Mouse (Mus musculus): Measurements from ENCODE around the gene Srek1. TPM values are rescaled to one million over a fixed set of nuclear protein-coding genes. Genes with fewer than 3 reads are reported as not detected.

The Srek1 gene
- total and polyA plus RNA-seq, 2 experiments from 2014 or later = 23.1 to 47.8 TPM

- Histone ChIP-seq H3K27ac (ENCODE audit: low read depth, low read length) (peak overlapping the region; percentile 98), H3K36me3 (ENCODE audit: insufficient read depth, low read length) (no peaks in the 10 kb centered on the region), H3K9ac (replicated peaks; ENCODE audit: low read length, poor library complexity, severe bottlenecking) (peak overlapping the region; percentile 86), H3K4me2 (ENCODE audit: low read depth, low read length, poor library complexity, severe bottlenecking) (peak overlapping the region; percentile 56), H3K4me1 (ENCODE audit: insufficient read depth, low read length) (peaks cover 9% of the 10 kb centered on the region; the same call in 1 of the 2 replicates), H3K9me3 (ENCODE audit: low read length) (no peaks in the 10 kb centered on the region), H3K4me3 (ENCODE audit: low read depth, low read length) (peak overlapping the region; percentile 78), H3K27me3 (ENCODE audit: insufficient read depth, low read length) (no peaks in the 10 kb centered on the region)
- no peak for TF ChIP-seq CTCF (IDR thresholded peaks at IDR 0.05)
- peak; percentile 82 for DNase-seq (ENCODE audit: low spot score)
- 1% methylated on average over 34 of the region's 36 CpGs for WGBS
- ATAC-seq (ENCODE audit: low FRiP score) = peak; percentile 64
These were observed 845 bp downstream of the Srek1 start for GRCm38 (mm10) chr13:103773407-103774118.

GRCm38 (mm10) chr13:103772917-103773316 lies 1.5 kb downstream of the Srek1 start:
- peak; percentile 32; the same call in 1 of the 2 replicates for TF ChIP-seq CTCF (IDR thresholded peaks at IDR 0.05)
- Histone ChIP-seq H3K4me1 (ENCODE audit: insufficient read depth, low read length) (peaks cover 9% of the 10 kb centered on the region; the same call in 1 of the 2 replicates), H3K27me3 (ENCODE audit: insufficient read depth, low read length) (no peaks in the 10 kb centered on the region), H3K4me3 (ENCODE audit: low read depth, low read length) (peak overlapping the region; percentile 78), H3K36me3 (ENCODE audit: insufficient read depth, low read length) (no peaks in the 10 kb centered on the region), H3K27ac (ENCODE audit: low read depth, low read length) (no peak overlapping the region), H3K9ac (replicated peaks; ENCODE audit: low read length, poor library complexity, severe bottlenecking) (no peak overlapping the region), H3K9me3 (ENCODE audit: low read length) (no peaks in the 10 kb centered on the region), H3K4me2 (ENCODE audit: low read depth, low read length, poor library complexity, severe bottlenecking) (peak overlapping the region; percentile 56)
- DNase-seq (ENCODE audit: low spot score) (peak; percentile 19), ATAC-seq (ENCODE audit: low FRiP score) (no peak)
- WGBS = 11% methylated on average over 5 of the region's 5 CpGs

GRCm38 (mm10) chr13:103770821-103771220 lies 3.6 kb downstream of the Srek1 start:
- DNase-seq (ENCODE audit: low spot score) (no peak), ATAC-seq (ENCODE audit: low FRiP score) (no peak)
- TF ChIP-seq CTCF (IDR thresholded peaks at IDR 0.05) = no peak
- Histone ChIP-seq H3K4me1 (ENCODE audit: insufficient read depth, low read length) (peaks cover 9% of the 10 kb centered on the region; the same call in 1 of the 2 replicates), H3K27ac (ENCODE audit: low read depth, low read length) (no peak overlapping the region), H3K27me3 (ENCODE audit: insufficient read depth, low read length) (no peaks in the 10 kb centered on the region), H3K4me2 (ENCODE audit: low read depth, low read length, poor library complexity, severe bottlenecking) (no peak overlapping the region), H3K4me3 (ENCODE audit: low read depth, low read length) (no peak overlapping the region), H3K9ac (replicated peaks; ENCODE audit: low read length, poor library complexity, severe bottlenecking) (no peak overlapping the region), H3K9me3 (ENCODE audit: low read length) (no peaks in the 10 kb centered on the region), H3K36me3 (ENCODE audit: insufficient read depth, low read length) (peaks cover 6% of the 10 kb centered on the region; the same call in 1 of the 2 replicates)

GRCm38 (mm10) chr13:103767935-103768334 lies 6.5 kb downstream of the Srek1 start:
- H3K27me3 ChIP-seq (ENCODE audit: insufficient read depth, low read length) = no peaks in the 10 kb centered on the region
- no peak for TF ChIP-seq CTCF (IDR thresholded peaks at IDR 0.05)
- no peak overlapping the region for H3K4me3 ChIP-seq (ENCODE audit: low read depth, low read length)
- no peak overlapping the region for H3K4me2 ChIP-seq (ENCODE audit: low read depth, low read length, poor library complexity, severe bottlenecking)
- no peaks in the 10 kb centered on the region for H3K9me3 ChIP-seq (ENCODE audit: low read length)
- WGBS = 91% methylated on average over 5 of the region's 5 CpGs
- DNase-seq (ENCODE audit: low spot score) (no peak), ATAC-seq (ENCODE audit: low FRiP score) (no peak)
- peaks cover 5% of the 10 kb centered on the region; the same call in 1 of the 2 replicates for H3K4me1 ChIP-seq (ENCODE audit: insufficient read depth, low read length)
- H3K9ac ChIP-seq (replicated peaks; ENCODE audit: low read length, poor library complexity, severe bottlenecking) = no peak overlapping the region
- peaks cover 12% of the 10 kb centered on the region; the same call in 1 of the 2 replicates for H3K36me3 ChIP-seq (ENCODE audit: insufficient read depth, low read length)
- H3K27ac ChIP-seq (ENCODE audit: low read depth, low read length) = no peak overlapping the region

- Histone ChIP-seq H3K9me3 (ENCODE audit: low read length) (no peaks in the 10 kb centered on the region), H3K4me1 (ENCODE audit: insufficient read depth, low read length) (no peaks in the 10 kb centered on the region), H3K4me2 (ENCODE audit: low read depth, low read length, poor library complexity, severe bottlenecking) (no peak overlapping the region), H3K4me3 (ENCODE audit: low read depth, low read length) (no peak overlapping the region), H3K27ac (ENCODE audit: low read depth, low read length) (no peak overlapping the region), H3K36me3 (ENCODE audit: insufficient read depth, low read length) (peaks cover 37% of the 10 kb centered on the region), H3K27me3 (ENCODE audit: insufficient read depth, low read length) (no peaks in the 10 kb centered on the region), H3K9ac (replicated peaks; ENCODE audit: low read length, poor library complexity, severe bottlenecking) (no peak overlapping the region)
- no peak for ATAC-seq (ENCODE audit: low FRiP score)
- no peak for DNase-seq (ENCODE audit: low spot score)
- 81% methylated on average over 1 of the region's 1 CpGs for WGBS
- no peak for TF ChIP-seq CTCF (IDR thresholded peaks at IDR 0.05)
These were observed 10.8 kb downstream of the Srek1 start for GRCm38 (mm10) chr13:103763640-103764039.

- 93% methylated on average over 10 of the region's 10 CpGs for WGBS
- Histone ChIP-seq H3K9me3 (ENCODE audit: low read length) (no peaks in the 10 kb centered on the region), H3K9ac (replicated peaks; ENCODE audit: low read length, poor library complexity, severe bottlenecking) (no peak overlapping the region), H3K4me1 (ENCODE audit: insufficient read depth, low read length) (no peaks in the 10 kb centered on the region), H3K4me2 (ENCODE audit: low read depth, low read length, poor library complexity, severe bottlenecking) (no peak overlapping the region), H3K27me3 (ENCODE audit: insufficient read depth, low read length) (no peaks in the 10 kb centered on the region), H3K27ac (ENCODE audit: low read depth, low read length) (no peak overlapping the region), H3K36me3 (ENCODE audit: insufficient read depth, low read length) (peaks cover 43% of the 10 kb centered on the region), H3K4me3 (ENCODE audit: low read depth, low read length) (no peak overlapping the region)
- DNase-seq (ENCODE audit: low spot score) = no peak
- TF ChIP-seq CTCF (IDR thresholded peaks at IDR 0.05) = no peak
- no peak for ATAC-seq (ENCODE audit: low FRiP score)
These were observed 12.4 kb downstream of the Srek1 start for GRCm38 (mm10) chr13:103761971-103762370.
